Mouse (Mus musculus) layer of hippocampus, adult 18-20 months (tissue): ENCODE data around the gene Zfp958. TPM values are rescaled to one million over a fixed set of nuclear protein-coding genes. Genes with fewer than 3 reads are reported as not detected.
"Not testable (repeated sequence)": the region's sequence is repeated elsewhere in the genome, so short reads cannot be mapped to it uniquely, and the experiment has no call there.

Experiments
- DNase-seq, 2 experiments: peaks; one replicate each; pipeline ENCODE4 v3.0.0; 2022; ENCODE audit warnings: low spot score in 2 of 2
- long read RNA-seq: library from polyadenylated mRNA; stranded (forward); transcript quantifications from one replicate; pipeline ENCODE4 v2.0.0, GENCODE M21; 2021
- total RNA-seq, 2 experiments: library from RNA; stranded (reverse); gene quantifications; 2 replicates each; pipeline ENCODE4 v1.2.3; 2021

The Zfp958 gene
- 10 to 100 TPM; 11.8 to 12.2 TPM for total RNA-seq
- long read RNA-seq, transcript Zfp958-202 (4 exons, 2,364 nt) = major isoform, 6 of 8 reads
- long read RNA-seq, partial matches to known transcripts = 0 of 8 reads
- long read RNA-seq, other reads (novel, unspliced or antisense) = 2 of 8 reads

GRCm38 (mm10) chr8:4612932-4613853 is at the start of gene Zfp958:
TSS of gene Zfp958 (plus strand) at chr8:4613167.
- peak; percentile 91 to 99 for DNase-seq

GRCm38 (mm10) chr8:4581986-4582385 is 31.0 kb upstream of the Zfp958 start:
- no peak for DNase-seq

- DNase-seq = no peak
These were observed 30.2 kb upstream of the Zfp958 start for GRCm38 (mm10) chr8:4582754-4583178.

- no peak for DNase-seq
These were observed 28.3 kb upstream of the Zfp958 start for GRCm38 (mm10) chr8:4584660-4585059.

GRCm38 (mm10) chr8:4586356-4586755 is 26.6 kb upstream of the Zfp958 start:
- no peak for DNase-seq

- peak in 1 of 2 experiments; percentile 53 for DNase-seq
These were observed 24.6 kb upstream of the Zfp958 start for GRCm38 (mm10) chr8:4588165-4589000.

- DNase-seq = no peak
These were observed 4.1 kb upstream of the Zfp958 start for GRCm38 (mm10) chr8:4608896-4609295.

- not testable (repeated sequence) for DNase-seq
These were observed 1.3 kb upstream of the Zfp958 start for GRCm38 (mm10) chr8:4611626-4612175.

- DNase-seq = no peak
These were observed 14.4 kb downstream of the Zfp958 start for GRCm38 (mm10) chr8:4627349-4627748.

- DNase-seq = no peak
These were observed 24.1 kb downstream of the Zfp958 start for GRCm38 (mm10) chr8:4637071-4637470.

GRCm38 (mm10) chr8:4642974-4643373 is 30.0 kb downstream of the Zfp958 start:
- DNase-seq = not testable (repeated sequence)

GRCm38 (mm10) chr8:4656536-4656935 is 43.6 kb downstream of the Zfp958 start:
- no peak for DNase-seq

GRCm38 (mm10) chr8:4675191-4676003 is 62.4 kb downstream of the Zfp958 start:
- DNase-seq = peak in 1 of 2 experiments; percentile 1

- DNase-seq = peak in 1 of 2 experiments; percentile 1
These were observed 63.6 kb downstream of the Zfp958 start for GRCm38 (mm10) chr8:4676586-4676985.

GRCm38 (mm10) chr8:4677265-4678217 is 64.6 kb downstream of the Zfp958 start:
- DNase-seq = peak; percentile 98 to 99

GRCm38 (mm10) chr8:4678218-4678907 is 65.4 kb downstream of the Zfp958 start:
- peak; percentile 84 to 94 for DNase-seq

- DNase-seq = peak in 1 of 2 experiments; percentile 1
These were observed 66.1 kb downstream of the Zfp958 start for GRCm38 (mm10) chr8:4678908-4679545.

GRCm38 (mm10) chr8:4679796-4680195 is 66.8 kb downstream of the Zfp958 start:
- DNase-seq = no peak
